Mouse (Mus musculus): ENCODE results near the gene Chn1. TPM values are rescaled to one million over a fixed set of nuclear protein-coding genes. Genes with fewer than 3 reads are reported as not detected.

Gene Chn1
- total RNA-seq, 2 experiments from 2014 or later: 1,276 to 1,294 TPM

DNA sequence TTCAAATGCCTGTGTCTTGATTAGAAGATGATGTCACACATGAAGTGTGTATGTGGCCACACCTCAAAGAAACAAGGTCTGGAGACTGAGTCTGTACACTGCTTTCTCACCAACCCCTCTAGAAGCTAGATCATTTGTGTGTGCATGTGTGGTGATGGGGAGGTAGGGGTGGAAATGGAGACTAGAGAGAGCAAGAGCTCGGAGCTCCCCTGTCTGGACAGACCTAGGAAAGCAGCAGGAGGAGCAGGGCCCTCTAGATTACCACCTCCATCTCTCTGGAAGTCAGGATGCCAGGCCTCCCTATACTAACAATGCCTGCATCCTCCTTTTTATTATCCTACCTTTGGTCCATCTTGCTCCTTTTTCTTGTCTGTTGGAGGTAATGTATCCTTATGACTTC is 27.8 kb downstream of the Chn1 start:
- DNase-seq (ENCODE audit: low spot score in 2 of 2): no peak

DNA sequence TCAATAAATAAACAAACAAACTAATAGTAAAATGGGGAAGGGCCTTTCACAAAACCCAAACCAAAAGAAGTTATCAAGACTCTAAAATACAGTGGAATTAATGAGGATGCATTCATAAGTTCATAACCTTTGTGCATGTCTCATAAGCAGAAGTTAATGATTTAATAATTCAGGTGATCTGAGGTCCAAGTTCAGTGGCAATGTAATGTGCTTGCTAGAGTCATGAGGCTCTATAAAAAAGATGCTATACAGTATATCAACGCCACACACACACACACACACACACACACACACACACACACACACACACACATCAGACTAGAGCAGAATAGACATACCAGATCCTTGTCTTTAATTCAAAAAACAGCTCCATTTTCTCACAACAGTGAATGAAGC is 28.8 kb downstream of the Chn1 start:
- no peak for DNase-seq (ENCODE audit: low spot score in 2 of 2)

DNA sequence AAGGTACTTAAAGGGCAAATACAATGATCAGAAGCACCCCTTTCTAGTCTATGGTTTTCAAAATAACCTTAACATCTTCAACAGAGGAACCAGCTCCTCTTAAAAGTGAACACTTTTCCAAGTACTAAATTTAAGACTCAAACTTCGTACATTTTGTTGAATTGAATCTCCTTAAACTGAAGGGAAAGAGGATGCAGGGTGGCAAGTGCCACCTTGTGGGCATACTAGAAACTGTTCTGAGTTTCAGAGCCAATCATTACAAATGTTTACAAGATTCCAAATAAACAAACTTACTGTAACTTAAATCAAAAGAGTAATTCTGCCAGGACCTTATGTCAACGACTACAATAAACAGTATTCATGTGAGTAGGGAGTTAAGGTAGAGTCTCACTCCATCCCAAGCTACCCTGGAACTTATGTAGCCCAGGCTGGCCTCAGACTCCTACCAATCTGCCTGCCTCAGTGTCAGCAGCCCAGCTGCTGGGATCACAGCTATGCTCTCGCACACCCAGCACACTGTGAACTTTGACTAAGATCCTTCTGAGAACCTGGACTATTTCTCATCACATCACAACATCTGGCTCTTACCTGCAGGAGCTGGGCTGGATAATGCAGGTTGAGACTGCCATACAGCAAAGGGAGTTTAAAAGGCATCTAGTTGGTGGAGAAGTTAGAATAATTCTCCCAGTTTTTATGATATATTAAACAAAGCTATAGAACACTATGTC is 29.3 kb downstream of the Chn1 start:
- peak in 1 of 2 experiments; percentile 60 for DNase-seq (ENCODE audit: low spot score in 2 of 2)

DNA sequence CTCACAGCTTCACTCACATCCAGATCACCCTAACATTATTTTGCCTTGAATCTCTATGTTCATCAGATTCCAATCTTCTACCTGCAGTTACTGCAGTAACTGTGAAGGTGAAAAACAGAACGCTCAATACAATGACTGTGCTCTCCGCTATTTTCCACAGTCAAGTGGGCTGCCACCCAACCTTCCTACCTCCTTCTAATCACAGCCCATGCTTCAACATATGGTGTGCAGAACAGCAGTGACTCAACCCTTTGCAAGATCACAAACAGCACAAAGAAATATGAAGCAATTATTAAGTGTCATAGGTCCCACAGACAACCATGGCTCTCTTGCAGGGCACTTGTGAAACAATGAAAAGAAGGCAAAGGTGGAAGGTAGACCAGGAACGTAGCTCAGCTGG is 33.9 kb downstream of the Chn1 start:
- DNase-seq (ENCODE audit: low spot score in 2 of 2): peak in 1 of 2 experiments; percentile 26

DNA sequence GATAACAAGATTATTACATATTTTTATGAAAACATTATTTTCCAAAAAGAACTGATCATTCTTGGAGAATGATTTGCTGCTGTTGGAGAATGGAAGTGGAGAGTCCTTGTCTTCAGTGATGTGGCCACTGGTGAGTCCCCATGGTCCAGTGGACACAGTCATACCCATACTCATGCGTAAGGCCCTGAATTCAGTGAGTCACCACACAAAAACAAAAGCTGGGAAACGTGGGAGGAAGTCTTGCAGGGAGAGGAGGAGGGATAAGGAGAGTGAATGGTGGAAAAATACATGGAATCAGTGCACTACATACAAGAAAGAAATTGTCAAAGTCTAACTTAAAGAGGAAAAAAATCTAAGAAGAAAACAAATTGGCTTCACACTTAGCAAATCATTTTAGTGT is 47.3 kb downstream of the Chn1 start:
- DNase-seq (ENCODE audit: low spot score in 2 of 2): no peak

DNA sequence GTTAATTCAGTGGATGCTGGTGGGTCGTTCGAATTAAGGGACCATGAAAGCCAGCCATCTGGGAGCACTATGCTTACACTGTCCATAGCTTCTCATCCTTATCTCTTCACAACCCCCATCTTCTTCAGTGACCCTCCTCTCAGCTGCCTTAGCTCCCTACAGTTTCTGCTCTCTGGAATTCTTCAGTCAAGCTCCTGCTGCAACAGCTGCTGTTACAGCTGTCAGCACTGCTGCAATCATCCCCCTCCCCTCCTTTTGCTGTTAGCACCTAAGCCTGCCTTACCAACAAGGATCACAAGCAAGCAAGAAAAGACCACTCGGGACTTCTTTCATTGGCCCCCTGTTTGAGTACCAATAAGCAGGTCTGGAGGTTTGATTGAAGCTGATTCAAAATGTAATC is 50.2 kb downstream of the Chn1 start:
- DNase-seq (ENCODE audit: low spot score in 2 of 2): no peak

DNA sequence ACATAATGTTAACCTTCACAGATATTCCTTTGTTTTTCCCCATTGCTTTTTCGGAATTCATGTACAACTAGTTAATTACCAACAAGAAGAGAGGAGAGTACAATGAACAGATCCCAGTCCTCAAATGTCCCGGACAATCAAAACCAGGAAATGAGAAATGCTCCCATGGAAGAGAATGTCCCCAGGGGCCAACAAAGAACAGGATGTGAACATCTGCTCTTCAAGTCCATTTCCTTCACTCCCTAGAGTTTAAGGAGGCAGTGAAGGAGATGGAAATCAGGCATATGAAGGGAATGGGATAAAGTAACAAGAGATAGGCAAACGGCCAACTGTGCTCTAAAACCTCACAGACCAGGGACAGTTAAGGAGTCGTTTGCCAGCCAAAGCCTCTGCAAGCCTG is 53.3 kb downstream of the Chn1 start:
- DNase-seq (ENCODE audit: low spot score in 2 of 2): no peak

DNA sequence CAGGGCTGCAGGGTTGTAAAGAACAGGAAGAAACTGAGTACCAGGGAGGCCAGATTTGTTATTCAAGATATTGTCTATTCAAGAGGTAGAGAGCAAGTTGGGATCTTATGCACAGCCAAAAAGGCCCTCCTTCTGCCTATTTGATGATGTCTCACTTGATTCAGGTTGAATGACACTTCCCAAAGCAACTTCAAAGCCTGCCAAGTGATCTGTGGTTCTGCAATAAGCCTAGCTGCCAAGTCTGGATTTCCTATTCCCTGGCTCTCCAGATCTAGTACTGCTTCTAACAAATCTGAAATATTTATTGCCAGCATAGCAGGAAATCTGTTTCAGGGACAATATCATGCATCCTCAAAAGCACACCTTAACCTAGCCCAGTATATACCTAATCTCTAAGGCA is 62.7 kb downstream of the Chn1 start:
- peak in 1 of 2 experiments; percentile 33 for DNase-seq (ENCODE audit: low spot score in 2 of 2)

DNA sequence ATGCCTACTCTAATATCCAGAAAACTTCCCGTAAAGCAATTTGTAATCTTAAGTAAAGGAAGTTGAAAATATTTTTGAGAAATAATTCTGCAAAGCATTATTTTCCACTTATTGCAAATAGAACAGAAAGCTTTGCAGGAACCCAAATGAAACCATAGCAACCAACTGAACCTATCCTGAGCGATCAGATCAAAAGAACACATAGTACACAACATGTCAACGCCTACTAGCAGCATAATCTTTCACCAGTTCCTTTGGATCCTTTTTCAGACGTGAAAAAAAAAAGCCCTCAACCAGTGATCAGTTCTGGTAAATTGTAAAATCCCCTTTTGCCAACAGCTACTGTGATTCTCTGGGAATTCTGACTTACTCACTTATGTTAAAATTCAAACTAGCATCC is 82.1 kb downstream of the Chn1 start:
- peak in 1 of 2 experiments; percentile 65 for DNase-seq (ENCODE audit: low spot score in 2 of 2)

DNA sequence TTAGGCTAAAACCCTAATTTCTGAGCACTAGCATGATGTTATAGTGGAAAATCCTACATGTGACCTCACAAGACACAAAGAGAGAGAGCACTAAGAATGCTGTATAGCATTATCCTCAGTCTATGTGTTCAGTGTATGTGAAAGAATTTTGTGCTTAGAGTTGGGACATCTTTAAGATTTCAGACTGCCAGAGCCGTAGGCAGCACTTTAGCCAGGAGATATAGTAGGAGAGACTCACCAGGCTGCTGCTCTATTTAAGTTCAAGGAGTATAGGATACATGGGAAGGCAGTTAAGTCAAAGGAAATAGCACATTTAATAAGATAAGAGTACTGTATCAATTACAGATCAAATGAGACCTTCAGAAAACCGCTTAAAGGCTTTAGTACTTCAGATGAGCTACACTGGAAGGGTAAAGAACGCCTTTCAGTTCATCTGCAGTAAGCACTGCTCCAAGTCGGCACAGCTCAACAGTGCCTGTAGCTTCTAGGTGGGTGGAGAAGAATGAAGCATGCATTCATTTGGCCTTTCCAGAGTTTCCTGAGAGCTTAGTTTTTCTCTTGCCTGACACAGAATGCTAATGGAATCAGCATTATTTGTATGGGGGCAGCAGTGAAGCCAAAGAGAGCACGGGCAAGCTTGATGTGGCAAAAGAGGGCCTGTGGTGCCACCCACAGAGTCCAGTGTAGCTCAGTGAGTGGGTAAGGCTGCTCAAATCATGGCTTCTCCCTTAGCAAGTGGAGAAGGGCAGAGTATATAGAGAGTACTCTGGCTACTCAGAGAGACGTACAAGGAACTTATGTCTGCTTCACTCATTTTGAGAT is 84.2 kb downstream of the Chn1 start:
- peak in 1 of 2 experiments; percentile 33 for DNase-seq (ENCODE audit: low spot score in 2 of 2)

DNA sequence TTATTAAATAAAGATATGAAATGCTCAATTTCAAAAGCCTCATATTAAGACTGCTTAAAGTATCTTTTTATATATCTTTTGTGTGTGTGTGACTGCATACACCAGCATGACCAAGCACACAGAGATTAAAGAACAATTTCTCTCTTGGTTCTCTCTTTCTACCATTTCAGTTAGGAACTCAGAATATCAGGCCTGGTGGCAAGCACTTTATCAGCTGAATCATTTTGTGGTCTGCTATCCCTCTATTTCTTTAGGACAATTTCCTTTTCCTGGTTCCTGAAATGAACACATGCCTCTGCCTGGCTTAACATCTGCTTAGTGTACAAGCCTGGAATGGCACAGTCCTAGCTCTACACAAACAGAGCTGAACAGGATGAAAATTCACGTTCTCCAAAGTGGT is 92.6 kb downstream of the Chn1 start:
- no peak for DNase-seq (ENCODE audit: low spot score in 2 of 2)

DNA sequence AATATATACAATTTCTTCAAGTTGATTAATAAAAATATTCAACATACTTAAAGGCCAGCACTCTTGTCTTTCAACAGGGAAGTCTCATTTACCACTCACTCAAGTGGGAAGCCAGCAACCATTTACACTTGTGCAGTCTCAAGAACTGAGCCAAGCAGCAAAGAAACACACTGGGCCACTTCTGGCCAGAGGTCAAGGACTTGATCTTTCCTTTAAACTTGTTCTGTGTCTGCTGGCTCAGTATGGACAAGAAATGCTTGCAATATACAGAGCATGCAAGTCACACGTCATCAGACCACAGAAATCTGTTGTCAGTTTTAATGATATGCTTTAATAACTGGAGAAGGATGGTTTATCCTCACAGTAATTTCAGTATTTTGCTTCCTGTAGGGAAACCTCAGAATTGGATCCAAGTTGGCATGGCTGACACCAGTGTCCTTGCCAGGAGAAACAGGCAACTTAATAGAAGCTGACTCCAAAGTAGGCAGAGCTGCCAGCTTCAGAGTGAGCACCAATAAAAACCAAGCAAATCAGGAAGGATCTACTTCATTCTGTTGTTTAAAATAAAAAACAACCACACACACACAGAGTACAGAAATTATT is 94.6 kb downstream of the Chn1 start:
- DNase-seq (ENCODE audit: low spot score in 2 of 2): peak in 1 of 2 experiments; percentile 80

DNA sequence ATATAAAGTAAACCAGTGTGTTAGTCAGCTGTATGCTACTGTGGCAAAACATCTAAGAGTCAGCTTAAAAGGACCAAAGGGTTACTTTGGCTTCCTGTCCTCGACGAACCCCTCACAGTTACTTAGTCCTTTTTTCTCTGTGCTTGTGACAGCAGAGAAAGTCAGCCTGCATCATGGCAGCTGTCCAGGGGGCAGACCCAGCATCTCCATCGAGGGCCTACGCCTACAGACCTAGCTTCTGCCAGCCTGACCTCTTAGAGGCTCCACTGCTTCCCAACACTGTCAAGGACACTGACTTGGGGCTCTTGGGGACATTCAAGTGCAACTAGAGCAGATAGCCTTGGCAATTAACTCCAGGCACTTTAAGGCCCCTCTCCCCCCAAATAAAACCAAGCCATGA is 106.5 kb downstream of the Chn1 start:
- no peak for DNase-seq (ENCODE audit: low spot score in 2 of 2)

DNA sequence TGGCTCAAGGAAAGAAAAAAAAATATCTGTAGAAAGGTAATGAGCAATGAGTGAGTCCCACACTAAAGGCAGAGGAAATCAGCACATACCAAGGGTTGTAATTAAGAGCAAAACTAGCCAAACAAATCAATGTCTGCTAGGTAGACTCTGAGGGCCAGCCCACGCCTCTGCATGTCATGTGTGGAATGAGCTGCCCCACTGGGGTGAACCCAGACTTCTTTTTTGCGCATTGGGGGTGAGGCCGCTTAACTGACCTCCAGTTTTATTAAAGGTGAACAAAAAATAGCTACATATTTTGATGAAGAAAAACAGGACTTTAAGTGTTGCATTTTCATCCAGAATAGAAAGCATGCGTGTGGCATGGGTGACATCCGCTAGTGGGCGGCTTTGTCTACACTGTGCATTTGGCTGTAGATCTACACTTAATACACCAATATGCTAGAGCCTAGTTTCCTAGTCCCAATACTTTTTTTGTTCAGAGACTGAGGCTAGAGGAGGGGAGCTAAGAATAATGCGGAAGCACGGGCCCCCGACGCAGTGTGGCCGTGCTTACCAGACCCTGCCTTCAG is 114.5 kb downstream of the Chn1 start:
- DNase-seq (ENCODE audit: low spot score in 2 of 2): no peak

DNA sequence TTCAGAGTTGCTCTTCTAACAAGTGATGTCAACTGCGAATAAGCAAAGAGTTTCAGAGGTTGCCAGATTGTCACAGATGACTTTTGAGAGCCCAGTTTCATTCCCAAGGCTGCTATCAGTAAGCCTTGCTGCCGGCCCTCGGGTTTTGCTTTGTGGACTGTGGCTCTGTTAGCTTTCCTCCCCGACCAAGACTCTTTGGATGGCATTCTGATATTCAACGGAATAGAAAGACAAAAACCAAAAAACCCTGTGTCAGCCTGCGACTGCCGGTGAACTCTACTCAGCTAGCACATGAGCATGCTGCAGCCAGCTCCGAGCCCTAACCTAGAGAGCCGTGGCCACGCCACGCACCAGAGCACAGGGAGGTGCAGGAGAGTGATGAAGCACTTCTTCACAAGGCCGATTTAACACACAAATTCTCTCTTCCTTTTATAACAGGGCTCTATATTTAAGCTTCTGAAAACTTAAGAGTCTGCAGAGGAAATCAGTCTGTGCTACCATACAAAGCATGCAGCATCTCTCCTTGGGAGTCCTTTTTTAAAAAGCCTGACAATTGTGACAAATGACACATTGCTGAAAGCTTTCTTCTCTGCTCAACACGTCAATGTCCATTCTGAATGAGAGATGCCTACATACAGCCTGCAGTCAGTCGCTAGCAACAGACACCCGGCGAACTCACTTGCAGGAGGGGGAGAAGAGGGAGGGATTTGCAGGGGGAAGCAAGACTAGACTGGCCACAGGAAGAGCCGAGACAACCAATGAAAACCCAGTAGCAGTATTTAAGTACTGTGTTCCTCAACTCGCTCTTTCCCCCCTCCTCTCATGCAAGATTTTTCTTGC is 115.2 kb downstream of the Chn1 start:
- DNase-seq (ENCODE audit: low spot score in 2 of 2): peak; percentile 64 to 86

DNA sequence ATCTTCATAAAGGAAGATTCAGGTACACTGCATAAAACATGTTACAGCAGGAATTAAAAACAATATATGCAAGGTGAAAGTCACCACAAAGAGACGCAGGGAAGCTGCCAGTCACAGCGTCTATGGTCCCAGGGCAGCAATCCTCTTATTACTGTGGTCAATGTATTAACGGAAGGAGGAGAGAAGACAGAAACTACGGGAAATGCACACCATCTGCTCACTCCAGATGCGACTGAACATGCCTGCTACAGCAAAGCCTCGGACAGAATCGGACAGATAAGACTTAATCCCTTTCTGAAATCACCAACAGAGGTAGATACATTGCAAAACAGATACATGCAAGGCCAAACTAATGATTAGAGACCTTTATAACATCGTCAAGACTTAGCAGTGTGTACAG is 116.1 kb downstream of the Chn1 start:
- DNase-seq (ENCODE audit: low spot score in 2 of 2): no peak

DNA sequence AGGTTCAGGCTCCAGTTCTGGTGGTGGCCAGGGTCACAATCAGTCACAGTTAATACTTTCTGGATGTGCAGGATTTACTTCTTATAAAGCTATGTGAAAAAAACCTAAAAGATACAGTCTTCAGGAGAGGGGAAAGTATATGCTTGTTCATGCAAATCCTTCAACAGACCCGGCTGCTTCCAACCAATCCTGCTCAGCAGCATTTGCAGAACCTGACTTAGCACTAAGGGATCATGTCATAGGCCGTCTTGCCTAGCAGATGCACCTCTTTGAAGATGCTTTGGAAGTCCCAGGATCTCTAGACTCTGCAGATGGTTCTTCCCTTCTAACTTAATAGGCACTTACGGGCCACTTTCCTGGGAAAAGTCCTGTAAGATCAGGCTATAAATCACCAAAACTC is 117.2 kb downstream of the Chn1 start:
- DNase-seq (ENCODE audit: low spot score in 2 of 2): no peak

DNA sequence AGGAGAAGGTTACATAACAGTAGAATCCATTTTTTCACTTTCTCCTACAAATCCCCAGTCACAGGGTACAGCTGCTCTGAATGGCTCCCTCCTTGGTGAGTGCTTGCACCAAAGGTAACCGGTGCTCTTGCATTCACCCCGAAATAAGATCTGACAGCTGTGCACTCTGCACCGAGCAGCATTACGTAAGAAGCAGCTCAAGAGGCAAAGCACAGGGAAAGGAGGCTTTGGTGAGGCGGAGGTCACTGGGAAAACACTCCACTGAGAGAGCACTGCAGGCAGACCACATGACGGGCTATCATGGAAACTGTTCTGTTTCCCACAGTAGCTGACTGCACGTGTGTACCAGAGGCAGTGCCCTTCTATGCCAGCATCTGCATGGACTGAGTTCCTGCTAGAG is 118.0 kb downstream of the Chn1 start:
- peak in 1 of 2 experiments; percentile 52 for DNase-seq (ENCODE audit: low spot score in 2 of 2)

DNA sequence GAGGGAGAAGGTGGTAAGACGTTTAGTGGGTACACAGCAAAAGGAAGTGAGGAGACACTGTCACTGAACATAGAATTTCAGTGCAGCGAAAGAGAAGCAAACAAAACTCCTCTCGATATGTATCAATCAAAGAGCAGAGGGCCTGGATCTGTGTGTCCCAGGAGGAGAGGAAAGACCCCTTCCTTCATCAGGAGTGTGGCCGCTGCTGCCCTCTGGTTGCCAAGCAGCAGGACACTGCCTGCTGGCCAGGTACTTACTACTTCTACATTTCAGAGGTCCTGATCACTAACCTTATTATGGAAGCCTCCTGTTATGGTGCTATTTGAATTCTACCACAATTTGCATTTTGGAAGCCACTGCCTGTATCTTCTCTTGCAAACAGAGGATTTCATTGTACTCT is 119.5 kb downstream of the Chn1 start:
- DNase-seq (ENCODE audit: low spot score in 2 of 2): no peak

DNA sequence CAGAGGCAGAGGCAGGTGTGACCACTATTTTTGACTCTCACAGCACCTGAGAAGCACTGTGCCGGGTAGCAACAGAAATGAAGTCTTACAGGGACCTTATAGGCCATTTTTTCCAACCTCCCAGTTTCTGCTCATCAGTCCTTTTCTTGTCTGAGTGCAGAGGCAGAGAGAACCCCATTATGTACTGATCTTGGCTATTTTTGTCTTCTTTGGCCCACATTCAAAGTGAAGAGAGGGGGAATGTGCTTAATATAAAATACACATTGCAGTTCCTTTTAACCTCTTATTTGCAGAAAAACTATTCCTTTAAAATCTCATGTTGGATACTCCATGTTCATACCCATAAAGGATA is 120.3 kb downstream of the Chn1 start:
- no peak for DNase-seq (ENCODE audit: low spot score in 2 of 2)

Data from layer of hippocampus, postnatal 14 days (tissue).